Mouse (Mus musculus) monocyte, adult 2 months (primary cell): Measurements from ENCODE around the gene Ank.
A peak's percentile ranks its signal among the peaks of the same experiment; 100 is the strongest.
"Not testable (repeated sequence)": the region's sequence is repeated elsewhere in the genome, so short reads cannot be mapped to it uniquely, and the experiment has no call there.

ENCODE experiments used
- DNase-seq, 2 experiments: peaks; one replicate each; pipeline ENCODE4 v3.0.0; 2022; ENCODE audit warnings: low spot score in 2 of 2, low read depth in 1 of 2

Gene Ank

GRCm38 (mm10) chr15:27467081-27467491 is 609 bp downstream of the Ank start:
- no peak for DNase-seq

- DNase-seq, result no peak
Measured at GRCm38 (mm10) chr15:27467641-27468040, 1.2 kb downstream of the Ank start.

GRCm38 (mm10) chr15:27468822-27469488 is 2.5 kb downstream of the Ank start:
- no peak for DNase-seq

- DNase-seq, result not testable (repeated sequence)
Measured at GRCm38 (mm10) chr15:27470346-27470745, 3.9 kb downstream of the Ank start.

GRCm38 (mm10) chr15:27472315-27472714 is 5.8 kb downstream of the Ank start:
- DNase-seq, result no peak

GRCm38 (mm10) chr15:27475988-27476387 is 9.5 kb downstream of the Ank start:
- no peak for DNase-seq

GRCm38 (mm10) chr15:27476671-27477070 is 10.2 kb downstream of the Ank start:
- DNase-seq, result no peak

- no peak for DNase-seq
Measured at GRCm38 (mm10) chr15:27477159-27477558, 10.7 kb downstream of the Ank start.

- peak in 1 of 2 experiments; percentile 12 for DNase-seq
Measured at GRCm38 (mm10) chr15:27477630-27478029, 11.2 kb downstream of the Ank start.

GRCm38 (mm10) chr15:27480333-27481015 is 14.0 kb downstream of the Ank start:
- DNase-seq, result no peak

GRCm38 (mm10) chr15:27481956-27482355 is 15.5 kb downstream of the Ank start:
- no peak for DNase-seq

- no peak for DNase-seq
Measured at GRCm38 (mm10) chr15:27483183-27483582, 16.7 kb downstream of the Ank start.

- DNase-seq, result no peak
Measured at GRCm38 (mm10) chr15:27485567-27486278, 19.2 kb downstream of the Ank start.

GRCm38 (mm10) chr15:27486279-27486618 is 19.8 kb downstream of the Ank start:
- no peak for DNase-seq

- DNase-seq, result no peak
Measured at GRCm38 (mm10) chr15:27487059-27487458, 20.6 kb downstream of the Ank start.

GRCm38 (mm10) chr15:27488042-27488441 is 21.6 kb downstream of the Ank start:
- DNase-seq, result no peak

GRCm38 (mm10) chr15:27490676-27491075 is 24.2 kb downstream of the Ank start:
- DNase-seq, result no peak

GRCm38 (mm10) chr15:27491425-27492070 is 25.1 kb downstream of the Ank start:
- no peak for DNase-seq

GRCm38 (mm10) chr15:27492156-27492555 is 25.7 kb downstream of the Ank start:
- no peak for DNase-seq

GRCm38 (mm10) chr15:27492734-27493133 is 26.3 kb downstream of the Ank start:
- DNase-seq, result no peak

- no peak for DNase-seq
Measured at GRCm38 (mm10) chr15:27493516-27493915, 27.0 kb downstream of the Ank start.

- DNase-seq, result no peak
Measured at GRCm38 (mm10) chr15:27495981-27496401, 29.5 kb downstream of the Ank start.
